Mouse (Mus musculus): Measurements from ENCODE around the gene B3galt4.
"Not testable (repeated sequence)": the region's sequence is repeated elsewhere in the genome, so short reads cannot be mapped to it uniquely, and the experiment has no call there.

B3galt4 gene

GRCm38 (mm10) chr17:33968489-33968888 lies 17.2 kb upstream of the B3galt4 start:
- DNase-seq (ENCODE audit: low spot score): no peak

- DNase-seq (ENCODE audit: low spot score): no peak
These were observed 14.7 kb upstream of the B3galt4 start for GRCm38 (mm10) chr17:33965846-33966550.

- no peak for DNase-seq (ENCODE audit: low spot score)
These were observed 14.0 kb upstream of the B3galt4 start for GRCm38 (mm10) chr17:33965082-33965845.

- DNase-seq (ENCODE audit: low spot score): no peak
These were observed 11.6 kb upstream of the B3galt4 start for GRCm38 (mm10) chr17:33962876-33963275.

- no peak for DNase-seq (ENCODE audit: low spot score)
These were observed 8.7 kb upstream of the B3galt4 start for GRCm38 (mm10) chr17:33959948-33960347.

GRCm38 (mm10) chr17:33959135-33959534 lies 7.8 kb upstream of the B3galt4 start:
- no peak for DNase-seq (ENCODE audit: low spot score)

GRCm38 (mm10) chr17:33958451-33958850 lies 7.2 kb upstream of the B3galt4 start:
- no peak for DNase-seq (ENCODE audit: low spot score)

- no peak for DNase-seq (ENCODE audit: low spot score)
These were observed 6.2 kb upstream of the B3galt4 start for GRCm38 (mm10) chr17:33957493-33957892.

- DNase-seq (ENCODE audit: low spot score): no peak
These were observed 5.0 kb upstream of the B3galt4 start for GRCm38 (mm10) chr17:33956336-33956735.

GRCm38 (mm10) chr17:33955555-33956214 lies 4.4 kb upstream of the B3galt4 start, which contains the start of the genes Vps52 and Rps18:
Gene Vps52, plus strand, starts transcription at chr17:33955812.
Gene Rps18, minus strand, starts transcription at chr17:33956001.
- peak; percentile 98 for DNase-seq (ENCODE audit: low spot score)

- DNase-seq (ENCODE audit: low spot score): no peak
These were observed 3.6 kb upstream of the B3galt4 start for GRCm38 (mm10) chr17:33954646-33955554.

GRCm38 (mm10) chr17:33953961-33954565 lies 2.8 kb upstream of the B3galt4 start:
- no peak for DNase-seq (ENCODE audit: low spot score)

GRCm38 (mm10) chr17:33953310-33953709 lies 2.0 kb upstream of the B3galt4 start:
- DNase-seq (ENCODE audit: low spot score): no peak

GRCm38 (mm10) chr17:33952879-33953278 lies 1.6 kb upstream of the B3galt4 start:
- DNase-seq (ENCODE audit: low spot score): no peak

GRCm38 (mm10) chr17:33952015-33952414 lies 727 bp upstream of the B3galt4 start:
- DNase-seq (ENCODE audit: low spot score): not testable (repeated sequence)

GRCm38 (mm10) chr17:33950131-33950625 lies 1.1 kb downstream of the B3galt4 start:
- no peak for DNase-seq (ENCODE audit: low spot score)

GRCm38 (mm10) chr17:33948905-33949537 lies 2.3 kb downstream of the B3galt4 start:
- no peak for DNase-seq (ENCODE audit: low spot score)

GRCm38 (mm10) chr17:33948090-33948904 lies 3.0 kb downstream of the B3galt4 start:
- no peak for DNase-seq (ENCODE audit: low spot score)

GRCm38 (mm10) chr17:33947430-33948089 lies 3.7 kb downstream of the B3galt4 start:
- no peak for DNase-seq (ENCODE audit: low spot score)

Data from left cerebral cortex, adult 11 months (tissue).